Mouse (Mus musculus): ENCODE measurements around the gene Ppp2r5a. TPM values are rescaled to one million over a fixed set of nuclear protein-coding genes. Genes with fewer than 3 reads are reported as not detected.

Gene Ppp2r5a
- polyA plus RNA-seq, 1 experiment from 2014 or later: 24.8 TPM

DNA sequence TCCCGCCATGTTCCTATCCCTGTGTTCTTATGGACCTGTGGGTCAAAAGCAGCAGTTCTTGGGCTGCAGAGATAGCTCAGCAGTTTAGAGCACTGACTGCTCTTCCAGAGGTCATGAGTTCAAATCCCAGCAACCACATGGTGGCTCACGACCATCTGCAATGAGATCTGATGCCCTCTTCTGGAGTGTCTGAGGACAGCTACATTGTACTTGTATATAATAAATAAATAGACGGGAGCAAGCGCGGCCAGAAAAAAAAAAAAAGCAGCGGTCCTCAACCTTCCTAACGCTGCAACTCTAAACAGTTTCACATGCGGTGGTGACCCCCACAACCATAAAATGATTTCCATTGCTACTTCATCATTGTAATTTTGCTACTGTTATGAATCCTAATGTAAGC is 86.3 kb downstream of the Ppp2r5a start:
- DNase-seq (ENCODE audit: low spot score) (no peak), ATAC-seq (replicated peaks; ENCODE audit: insufficient number of reproducible peaks, low FRiP score, low TSS enrichment, low read depth) (no peak)
- Histone ChIP-seq H3K4me1 (ENCODE audit: control insufficient read depth, insufficient read depth, low read length) (no peaks in the 10 kb centered on the region; the same call in 1 of the 2 replicates), H3K4me2 (ENCODE audit: low read depth, low read length) (no peak overlapping the region), H3K27me3 (ENCODE audit: control insufficient read depth, insufficient read depth, low read length) (no peaks in the 10 kb centered on the region), H3K9me3 (replicated peaks; ENCODE audit: control insufficient read depth, low read length) (no peaks in the 10 kb centered on the region), H3K36me3 (replicated peaks; ENCODE audit: control insufficient read depth, insufficient read depth, low read depth, low read length) (no peaks in the 10 kb centered on the region), H3K9ac (replicated peaks; ENCODE audit: low read length) (no peak overlapping the region), H3K4me3 (ENCODE audit: low read depth, low read length) (no peak overlapping the region), H3K27ac (replicated peaks; ENCODE audit: low read depth, low read length) (no peak overlapping the region)
- 84% methylated on average over 8 of the region's 8 CpGs for WGBS

GRCm38 (mm10) chr1:191313926-191314325 is 89.1 kb downstream of the Ppp2r5a start:
- Histone ChIP-seq H3K27ac (replicated peaks; ENCODE audit: low read depth, low read length) (no peak overlapping the region), H3K4me1 (ENCODE audit: control insufficient read depth, insufficient read depth, low read length) (no peaks in the 10 kb centered on the region; the same call in 1 of the 2 replicates), H3K4me2 (ENCODE audit: low read depth, low read length) (no peak overlapping the region), H3K9me3 (replicated peaks; ENCODE audit: control insufficient read depth, low read length) (no peaks in the 10 kb centered on the region), H3K36me3 (replicated peaks; ENCODE audit: control insufficient read depth, insufficient read depth, low read depth, low read length) (no peaks in the 10 kb centered on the region), H3K9ac (replicated peaks; ENCODE audit: low read length) (no peak overlapping the region), H3K27me3 (ENCODE audit: control insufficient read depth, insufficient read depth, low read length) (no peaks in the 10 kb centered on the region), H3K4me3 (ENCODE audit: low read depth, low read length) (no peak overlapping the region)
- ATAC-seq (replicated peaks; ENCODE audit: insufficient number of reproducible peaks, low FRiP score, low TSS enrichment, low read depth) (no peak), DNase-seq (ENCODE audit: low spot score) (no peak)
- WGBS: 73% methylated on average over 4 of the region's 4 CpGs

- H3K9me3 ChIP-seq (replicated peaks; ENCODE audit: control insufficient read depth, low read length): no peaks in the 10 kb centered on the region
- no peak overlapping the region for H3K27ac ChIP-seq (replicated peaks; ENCODE audit: low read depth, low read length)
- no peak overlapping the region for H3K4me2 ChIP-seq (ENCODE audit: low read depth, low read length)
- H3K27me3 ChIP-seq (ENCODE audit: control insufficient read depth, insufficient read depth, low read length): no peaks in the 10 kb centered on the region
- no peaks in the 10 kb centered on the region for H3K36me3 ChIP-seq (replicated peaks; ENCODE audit: control insufficient read depth, insufficient read depth, low read depth, low read length)
- no peaks in the 10 kb centered on the region; the same call in 1 of the 2 replicates for H3K4me1 ChIP-seq (ENCODE audit: control insufficient read depth, insufficient read depth, low read length)
- no peak for ATAC-seq (replicated peaks; ENCODE audit: insufficient number of reproducible peaks, low FRiP score, low TSS enrichment, low read depth)
- WGBS: 84% methylated on average over 6 of the region's 6 CpGs
- H3K9ac ChIP-seq (replicated peaks; ENCODE audit: low read length): no peak overlapping the region
- no peak for DNase-seq (ENCODE audit: low spot score)
- no peak overlapping the region for H3K4me3 ChIP-seq (ENCODE audit: low read depth, low read length)
Measured at GRCm38 (mm10) chr1:191313158-191313557, 89.9 kb downstream of the Ppp2r5a start.

GRCm38 (mm10) chr1:191312513-191312941 is 90.5 kb downstream of the Ppp2r5a start:
- H3K9me3 ChIP-seq (replicated peaks; ENCODE audit: control insufficient read depth, low read length): no peaks in the 10 kb centered on the region
- 1% methylated on average over 14 of the region's 14 CpGs for WGBS
- no peak overlapping the region for H3K27ac ChIP-seq (replicated peaks; ENCODE audit: low read depth, low read length)
- H3K4me3 ChIP-seq (ENCODE audit: low read depth, low read length): peak overlapping the region; percentile 49
- DNase-seq (ENCODE audit: low spot score) (peak; percentile 91), ATAC-seq (replicated peaks; ENCODE audit: insufficient number of reproducible peaks, low FRiP score, low TSS enrichment, low read depth) (peak; percentile 85)
- no peaks in the 10 kb centered on the region for H3K36me3 ChIP-seq (replicated peaks; ENCODE audit: control insufficient read depth, insufficient read depth, low read depth, low read length)
- H3K4me2 ChIP-seq (ENCODE audit: low read depth, low read length): peak overlapping the region; percentile 34
- no peaks in the 10 kb centered on the region for H3K4me1 ChIP-seq (ENCODE audit: control insufficient read depth, insufficient read depth, low read length)
- H3K27me3 ChIP-seq (ENCODE audit: control insufficient read depth, insufficient read depth, low read length): no peaks in the 10 kb centered on the region
- peak overlapping the region; percentile 67 for H3K9ac ChIP-seq (replicated peaks; ENCODE audit: low read length)

DNA sequence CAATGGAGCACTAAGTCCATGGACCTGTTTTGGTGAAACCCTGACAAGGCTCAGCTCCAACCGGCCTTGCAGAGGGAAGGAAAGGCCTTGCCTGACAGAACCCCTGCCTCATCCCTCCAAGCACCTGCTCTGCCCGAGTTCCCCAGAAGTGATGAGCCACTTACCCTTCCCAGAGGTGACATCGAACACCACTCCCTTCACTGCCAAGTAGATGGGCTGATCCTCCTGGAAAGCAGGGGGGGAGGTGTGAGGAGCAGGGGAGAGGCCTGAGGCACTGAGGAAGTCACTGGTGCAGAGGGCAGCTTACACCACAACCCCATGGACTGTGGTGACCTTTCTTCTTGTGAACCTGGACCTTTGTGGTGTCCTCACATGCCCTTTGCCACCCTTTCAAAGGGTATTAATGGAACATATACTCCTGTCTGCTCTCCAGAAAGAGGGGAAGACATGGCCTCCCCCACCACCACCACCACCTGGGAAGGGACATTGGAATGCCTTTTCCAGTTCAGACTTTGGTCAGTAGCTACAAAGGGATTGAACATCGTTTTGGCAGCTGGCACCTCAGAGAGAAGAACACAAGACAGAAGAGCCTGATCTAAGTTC is 91.7 kb downstream of the Ppp2r5a start:
- no peaks in the 10 kb centered on the region for H3K27me3 ChIP-seq (ENCODE audit: control insufficient read depth, insufficient read depth, low read length)
- no peak overlapping the region for H3K4me2 ChIP-seq (ENCODE audit: low read depth, low read length)
- no peaks in the 10 kb centered on the region for H3K36me3 ChIP-seq (replicated peaks; ENCODE audit: control insufficient read depth, insufficient read depth, low read depth, low read length)
- 74% methylated on average over 4 of the region's 4 CpGs for WGBS
- no peak overlapping the region for H3K4me3 ChIP-seq (ENCODE audit: low read depth, low read length)
- no peaks in the 10 kb centered on the region for H3K9me3 ChIP-seq (replicated peaks; ENCODE audit: control insufficient read depth, low read length)
- H3K9ac ChIP-seq (replicated peaks; ENCODE audit: low read length): no peak overlapping the region
- DNase-seq (ENCODE audit: low spot score) (no peak), ATAC-seq (replicated peaks; ENCODE audit: insufficient number of reproducible peaks, low FRiP score, low TSS enrichment, low read depth) (no peak)
- H3K4me1 ChIP-seq (ENCODE audit: control insufficient read depth, insufficient read depth, low read length): no peaks in the 10 kb centered on the region
- no peak overlapping the region for H3K27ac ChIP-seq (replicated peaks; ENCODE audit: low read depth, low read length)

- H3K9me3 ChIP-seq (replicated peaks; ENCODE audit: control insufficient read depth, low read length): no peaks in the 10 kb centered on the region
- H3K36me3 ChIP-seq (replicated peaks; ENCODE audit: control insufficient read depth, insufficient read depth, low read depth, low read length): no peaks in the 10 kb centered on the region
- DNase-seq (ENCODE audit: low spot score) (no peak), ATAC-seq (replicated peaks; ENCODE audit: insufficient number of reproducible peaks, low FRiP score, low TSS enrichment, low read depth) (no peak)
- no peak overlapping the region for H3K27ac ChIP-seq (replicated peaks; ENCODE audit: low read depth, low read length)
- H3K4me3 ChIP-seq (ENCODE audit: low read depth, low read length): no peak overlapping the region
- 83% methylated on average over 9 of the region's 9 CpGs for WGBS
- no peak overlapping the region for H3K9ac ChIP-seq (replicated peaks; ENCODE audit: low read length)
- no peaks in the 10 kb centered on the region for H3K27me3 ChIP-seq (ENCODE audit: control insufficient read depth, insufficient read depth, low read length)
- H3K4me1 ChIP-seq (ENCODE audit: control insufficient read depth, insufficient read depth, low read length): no peaks in the 10 kb centered on the region
- no peak overlapping the region for H3K4me2 ChIP-seq (ENCODE audit: low read depth, low read length)
Measured at GRCm38 (mm10) chr1:191307766-191308455, 95.2 kb downstream of the Ppp2r5a start.

DNA sequence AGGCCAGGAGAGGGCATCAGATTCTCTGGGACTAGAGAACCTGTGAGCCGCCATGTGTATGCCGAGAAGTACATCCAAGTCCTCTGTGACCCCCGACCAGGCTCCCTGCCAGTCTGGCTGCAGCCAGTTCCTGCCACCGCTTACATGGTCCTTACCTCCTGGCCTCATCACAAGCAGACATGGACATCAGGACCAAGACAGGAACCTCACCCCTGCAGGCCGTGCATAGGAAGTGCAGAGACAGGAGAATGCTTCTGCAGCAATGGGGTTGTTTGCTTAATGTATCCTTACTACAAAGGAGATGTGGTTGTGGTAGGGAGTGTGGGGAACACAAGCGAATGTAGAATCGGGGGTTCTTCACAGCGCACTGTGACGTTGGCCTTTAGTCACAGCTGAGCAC is 96.8 kb downstream of the Ppp2r5a start:
- no peak overlapping the region for H3K4me2 ChIP-seq (ENCODE audit: low read depth, low read length)
- no peaks in the 10 kb centered on the region for H3K4me1 ChIP-seq (ENCODE audit: control insufficient read depth, insufficient read depth, low read length)
- H3K4me3 ChIP-seq (ENCODE audit: low read depth, low read length): no peak overlapping the region
- no peak overlapping the region for H3K27ac ChIP-seq (replicated peaks; ENCODE audit: low read depth, low read length)
- H3K9ac ChIP-seq (replicated peaks; ENCODE audit: low read length): no peak overlapping the region
- no peaks in the 10 kb centered on the region for H3K36me3 ChIP-seq (replicated peaks; ENCODE audit: control insufficient read depth, insufficient read depth, low read depth, low read length)
- no peak for ATAC-seq (replicated peaks; ENCODE audit: insufficient number of reproducible peaks, low FRiP score, low TSS enrichment, low read depth)
- 88% methylated on average over 9 of the region's 9 CpGs for WGBS
- H3K27me3 ChIP-seq (ENCODE audit: control insufficient read depth, insufficient read depth, low read length): no peaks in the 10 kb centered on the region
- no peak for DNase-seq (ENCODE audit: low spot score)
- no peaks in the 10 kb centered on the region for H3K9me3 ChIP-seq (replicated peaks; ENCODE audit: control insufficient read depth, low read length)

- Histone ChIP-seq H3K27me3 (ENCODE audit: control insufficient read depth, insufficient read depth, low read length) (no peaks in the 10 kb centered on the region), H3K36me3 (replicated peaks; ENCODE audit: control insufficient read depth, insufficient read depth, low read depth, low read length) (no peaks in the 10 kb centered on the region), H3K4me1 (ENCODE audit: control insufficient read depth, insufficient read depth, low read length) (no peaks in the 10 kb centered on the region), H3K27ac (replicated peaks; ENCODE audit: low read depth, low read length) (no peak overlapping the region), H3K9me3 (replicated peaks; ENCODE audit: control insufficient read depth, low read length) (no peaks in the 10 kb centered on the region), H3K4me3 (ENCODE audit: low read depth, low read length) (no peak overlapping the region), H3K4me2 (ENCODE audit: low read depth, low read length) (no peak overlapping the region), H3K9ac (replicated peaks; ENCODE audit: low read length) (no peak overlapping the region)
- DNase-seq (ENCODE audit: low spot score) (peak; percentile 52), ATAC-seq (replicated peaks; ENCODE audit: insufficient number of reproducible peaks, low FRiP score, low TSS enrichment, low read depth) (no peak)
- WGBS: 68% methylated on average over 7 of the region's 7 CpGs
Measured at GRCm38 (mm10) chr1:191305610-191306009, 97.5 kb downstream of the Ppp2r5a start.

Measured in embryonic facial prominence, embryonic 11.5 days (tissue).